Mouse (Mus musculus): Measurements from ENCODE around the gene Adamts13. TPM values are rescaled to one million over a fixed set of nuclear protein-coding genes. Genes with fewer than 3 reads are reported as not detected.

The Adamts13 gene
- total RNA-seq, 2 experiments from 2014 or later: not detected

- no peak for DNase-seq (ENCODE audit: low spot score in 2 of 2)
Observed at GRCm38 (mm10) chr2:27028437-27029015, 55.3 kb downstream of the Adamts13 start.

GRCm38 (mm10) chr2:27032361-27032760 lies 59.1 kb downstream of the Adamts13 start:
- DNase-seq (ENCODE audit: low spot score in 2 of 2): no peak

DNA sequence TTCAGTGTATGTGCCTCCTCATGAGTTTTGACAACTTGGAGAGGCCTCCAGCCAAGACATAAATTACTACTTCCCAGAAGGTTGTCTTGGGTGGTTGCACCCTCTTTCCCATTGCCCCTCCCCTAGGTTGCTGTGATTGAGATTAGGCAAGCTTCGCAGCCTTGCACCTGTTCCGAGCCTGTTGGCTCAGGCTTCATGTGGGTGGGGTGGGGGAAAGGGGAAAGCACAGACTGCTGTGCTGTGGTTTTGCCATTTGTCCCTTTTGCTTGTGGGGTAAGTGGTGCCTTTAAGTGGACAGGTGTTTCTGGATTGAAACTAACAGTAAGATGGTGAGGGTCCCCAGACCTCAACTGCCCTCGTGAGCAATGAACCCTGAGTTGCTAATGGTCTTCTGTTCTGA lies 62.8 kb downstream of the Adamts13 start:
- no peak for DNase-seq (ENCODE audit: low spot score in 2 of 2)

GRCm38 (mm10) chr2:27037008-27037407 lies 63.8 kb downstream of the Adamts13 start:
- DNase-seq (ENCODE audit: low spot score in 2 of 2): no peak

- DNase-seq (ENCODE audit: low spot score in 2 of 2): peak; percentile 66 to 70
Observed at GRCm38 (mm10) chr2:27038596-27038995, 65.4 kb downstream of the Adamts13 start.

- no peak for DNase-seq (ENCODE audit: low spot score in 2 of 2)
Observed at GRCm38 (mm10) chr2:27039286-27039685, 66.1 kb downstream of the Adamts13 start.

GRCm38 (mm10) chr2:27042131-27042844 lies 69.1 kb downstream of the Adamts13 start:
- DNase-seq (ENCODE audit: low spot score in 2 of 2): no peak

GRCm38 (mm10) chr2:27043461-27043860 lies 70.2 kb downstream of the Adamts13 start:
- peak; percentile 73 to 82 for DNase-seq (ENCODE audit: low spot score in 2 of 2)

- DNase-seq (ENCODE audit: low spot score in 2 of 2): no peak
Observed at GRCm38 (mm10) chr2:27044166-27044565, 71.0 kb downstream of the Adamts13 start.

DNA sequence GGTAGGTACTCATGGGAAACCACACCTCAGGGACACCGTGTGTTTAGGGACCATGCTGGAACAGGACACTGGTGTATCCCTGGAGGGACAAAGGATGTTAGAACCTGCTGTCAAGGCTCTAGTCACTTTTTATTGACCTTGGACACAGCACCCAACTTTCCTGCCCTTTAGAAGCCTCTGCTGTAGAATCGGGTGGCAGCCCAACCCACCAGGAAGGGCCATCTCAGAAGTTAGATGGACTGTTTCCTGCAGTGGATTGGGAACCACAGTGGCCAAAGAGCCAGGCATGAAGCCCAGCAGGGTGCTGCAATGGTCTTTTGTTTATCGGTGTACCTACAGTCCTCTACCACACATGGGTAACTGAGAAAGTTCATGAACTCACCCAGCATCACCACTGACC lies 71.4 kb downstream of the Adamts13 start:
- no peak for DNase-seq (ENCODE audit: low spot score in 2 of 2)

DNA sequence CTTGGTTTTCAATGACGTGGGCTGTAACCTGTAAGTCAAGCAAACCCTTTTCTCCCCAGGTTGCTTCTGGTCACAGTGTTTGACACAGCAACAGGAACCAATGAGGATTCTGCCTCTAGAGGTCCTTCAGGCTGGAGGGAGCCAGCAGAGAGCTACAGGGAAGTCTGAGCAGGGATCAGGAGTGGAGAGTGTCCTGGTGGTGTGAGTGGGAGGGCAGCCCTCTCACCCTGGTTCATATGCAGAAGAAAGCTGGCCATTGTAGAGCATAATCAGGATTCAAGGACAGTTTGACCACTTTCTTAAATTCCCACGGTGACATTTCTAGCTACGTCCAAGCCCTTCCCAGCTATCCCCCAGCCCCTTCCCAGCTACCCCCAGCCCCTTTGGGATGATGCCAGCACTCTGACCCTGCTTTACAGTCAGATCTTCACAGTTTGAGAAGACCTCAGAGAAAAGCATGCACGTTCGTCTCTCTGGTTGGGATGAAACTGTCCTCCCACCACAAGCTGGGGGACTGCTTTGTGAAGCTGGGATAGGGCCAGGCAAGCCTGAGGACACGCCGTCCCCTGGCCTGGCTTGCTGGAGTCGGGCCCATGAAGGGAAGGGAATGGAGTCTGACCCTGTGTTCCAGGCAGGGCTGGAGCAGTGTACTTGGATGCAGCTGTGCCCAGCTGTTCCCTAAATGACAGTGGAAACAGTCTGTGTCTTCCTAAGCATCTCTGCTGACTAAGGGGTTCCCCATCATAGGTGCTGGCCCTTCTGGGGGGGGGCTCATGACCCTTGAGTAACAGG lies 73.0 kb downstream of the Adamts13 start:
- DNase-seq (ENCODE audit: low spot score in 2 of 2): no peak

- no peak for DNase-seq (ENCODE audit: low spot score in 2 of 2)
Observed at GRCm38 (mm10) chr2:27049408-27049807, 76.2 kb downstream of the Adamts13 start.

- DNase-seq (ENCODE audit: low spot score in 2 of 2): no peak
Observed at GRCm38 (mm10) chr2:27058251-27058650, 85.0 kb downstream of the Adamts13 start.

GRCm38 (mm10) chr2:27058751-27059150 lies 85.5 kb downstream of the Adamts13 start:
- no peak for DNase-seq (ENCODE audit: low spot score in 2 of 2)

DNA sequence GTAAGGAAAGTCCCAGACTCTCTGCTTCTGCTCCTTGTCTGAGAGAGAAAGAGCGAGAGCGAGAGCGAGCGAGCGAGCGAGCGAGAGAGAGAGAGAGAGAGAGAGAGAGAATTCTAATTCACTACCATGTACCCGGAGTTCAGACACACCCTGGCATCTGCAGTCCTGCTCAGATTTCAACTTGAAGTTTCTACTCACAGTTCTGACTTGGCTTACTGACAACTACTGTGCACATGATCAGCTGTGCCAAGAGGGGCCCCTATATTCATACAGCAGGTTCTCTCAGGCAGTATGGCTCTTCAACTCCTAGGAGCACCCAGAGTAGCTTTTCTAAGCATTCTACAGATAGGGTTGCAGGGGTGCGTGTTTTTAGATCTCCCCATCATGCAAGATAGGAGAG lies 86.0 kb downstream of the Adamts13 start:
- DNase-seq (ENCODE audit: low spot score in 2 of 2): no peak

Other genes with a start within 250 kb of the Adamts13 start
- not detected for gene Abo, start 108.4 kb upstream of the Adamts13 start, total RNA-seq (2021)
- gene Surf6, start 70.5 kb upstream of the Adamts13 start, total RNA-seq (2021): 10 to 100 TPM; 25.9 to 35.5 TPM
- gene Med22, start 62.7 kb upstream of the Adamts13 start, total RNA-seq (2021): 10 to 100 TPM; 49.6 to 51.7 TPM
- 100 to 1,000 TPM; 490 to 502 TPM for gene Rpl7a, start 62.7 kb upstream of the Adamts13 start, total RNA-seq (2021)
- 10 to 100 TPM; 38.8 to 43.5 TPM for gene Surf2, start 57.0 kb upstream of the Adamts13 start, total RNA-seq (2021)
- 100 to 1,000 TPM; 108 to 115 TPM for gene Surf1, start 56.9 kb upstream of the Adamts13 start, total RNA-seq (2021)
- gene Surf4, start 39.5 kb upstream of the Adamts13 start, total RNA-seq (2021): 100 to 1,000 TPM; 129 to 195 TPM
- gene Stkld1, start 39.4 kb upstream of the Adamts13 start, total RNA-seq (2021): under 1 TPM; 0.19 to 0.63 TPM
- 10 to 100 TPM; 38.5 to 41.3 TPM for gene Rexo4, start 9.0 kb upstream of the Adamts13 start, total RNA-seq (2021)
- gene Cacfd1, start 36.5 kb downstream of the Adamts13 start, total RNA-seq (2021): 10 to 100 TPM; 46.9 to 62.8 TPM
- gene Slc2a6, start 54.6 kb downstream of the Adamts13 start, total RNA-seq (2021): 1 to 10 TPM in 1 of 2 experiments, under 1 TPM in 1; 0.33 to 1.1 TPM
- not detected for gene Mymk, start 98.8 kb downstream of the Adamts13 start, total RNA-seq (2021)
- gene Adamtsl2, start 106.0 kb downstream of the Adamts13 start, total RNA-seq (2021): 10 to 100 TPM; 20.4 to 23.7 TPM
- gene Fam163b, start 169.1 kb downstream of the Adamts13 start, total RNA-seq (2021): 1 to 10 TPM; 2.4 to 2.9 TPM
- gene Dbh, start 191.8 kb downstream of the Adamts13 start, total RNA-seq (2021): 100 to 1,000 TPM; 311 to 388 TPM